Mouse (Mus musculus) ES-Bruce4 (cell line): ENCODE measurements around the gene Abtb1. TPM values are rescaled to one million over a fixed set of nuclear protein-coding genes. Genes with fewer than 3 reads are reported as not detected.

ENCODE experiments used
- H3K27ac ChIP-seq: 2 replicates; pipeline ENCODE4 v1.5.1; 2012; ENCODE audit warnings: low read length, inconsistent platforms; ENCODE audit not compliant: insufficient read depth
- H3K27me3 ChIP-seq: 2 replicates; pipeline ENCODE4 v1.6.1; 2012; ENCODE audit warnings: mild to moderate bottlenecking, low read length, inconsistent platforms; ENCODE audit not compliant: control insufficient read depth, poor library complexity, insufficient read depth, severe bottlenecking
- H3K36me3 ChIP-seq: 2 replicates; pipeline ENCODE4 v1.6.1; 2012; ENCODE audit warnings: inconsistent platforms, mild to moderate bottlenecking, low read length, moderate library complexity; ENCODE audit not compliant: control insufficient read depth, poor library complexity, insufficient read depth, severe bottlenecking
- H3K4me1 ChIP-seq: one replicate; pipeline ENCODE4 v1.8.1; 2011; ENCODE audit warnings: low read length; ENCODE audit not compliant: control insufficient read depth, insufficient read depth
- H3K4me3 ChIP-seq: 2 replicates; pipeline ENCODE4 v1.5.1; 2011; ENCODE audit warnings: low read depth, mild to moderate bottlenecking, low read length
- H3K9ac ChIP-seq: 2 replicates; pipeline ENCODE4 v1.6.1; 2012; ENCODE audit warnings: low read depth, mild to moderate bottlenecking, inconsistent platforms; ENCODE audit not compliant: poor library complexity, severe bottlenecking
- H3K9me3 ChIP-seq: replicated peaks from 2 replicates; pipeline ENCODE4 v1.6.1; 2012; ENCODE audit warnings: mild to moderate bottlenecking, low read length, inconsistent platforms; ENCODE audit not compliant: control insufficient read depth, poor library complexity, insufficient read depth, severe bottlenecking
- CTCF ChIP-seq: IDR thresholded peaks from one replicate; pipeline ENCODE4 v1.8.1; 2011; ENCODE audit warnings: low read depth, low read length
- EP300 ChIP-seq: IDR thresholded peaks from 2 replicates; pipeline ENCODE4 v1.6.1; 2011; ENCODE audit warnings: low read depth, low read length; ENCODE audit not compliant: insufficient read depth
- POLR2A ChIP-seq: IDR thresholded peaks from one replicate; pipeline ENCODE4 v1.8.1; 2011; ENCODE audit warnings: low read length; ENCODE audit not compliant: insufficient read depth
- polyA plus RNA-seq: library from polyadenylated mRNA; stranded (reverse); fragments of >200 nt; gene quantifications from 2 replicates; pipeline ENCODE4 v1.2.4, GENCODE M21; 2011; ENCODE audit warnings: low read depth; ENCODE audit not compliant: missing spikeins, insufficient read depth, insufficient read length

Abtb1 gene
- polyA plus RNA-seq, 1 experiment: 18.3 TPM

GRCm38 (mm10) chr6:88827395-88828205, 14.2 kb downstream of the Abtb1 start:
- TF ChIP-seq POLR2A (no peak), EP300 (no peak)
- Histone ChIP-seq H3K9me3 (no peaks in the 10 kb centered on the region), H3K36me3 (no peaks in the 10 kb centered on the region), H3K9ac (no peak overlapping the region), H3K27me3 (no peaks in the 10 kb centered on the region), H3K4me1 (no peaks in the 10 kb centered on the region), H3K4me3 (no peak overlapping the region), H3K27ac (no peak overlapping the region)

GRCm38 (mm10) chr6:88826965-88827364, 14.8 kb downstream of the Abtb1 start:
- Histone ChIP-seq H3K4me1 (no peaks in the 10 kb centered on the region), H3K27me3 (no peaks in the 10 kb centered on the region), H3K27ac (no peak overlapping the region), H3K4me3 (no peak overlapping the region), H3K36me3 (no peaks in the 10 kb centered on the region), H3K9me3 (no peaks in the 10 kb centered on the region), H3K9ac (no peak overlapping the region)
- TF ChIP-seq POLR2A (no peak), CTCF (no peak), EP300 (no peak)

GRCm38 (mm10) chr6:88826545-88826944, 15.2 kb downstream of the Abtb1 start:
- H3K36me3 ChIP-seq: no peaks in the 10 kb centered on the region
- H3K4me1 ChIP-seq: no peaks in the 10 kb centered on the region
- no peak overlapping the region for H3K4me3 ChIP-seq
- no peaks in the 10 kb centered on the region for H3K27me3 ChIP-seq
- no peak overlapping the region for H3K9ac ChIP-seq
- H3K9me3 ChIP-seq: no peaks in the 10 kb centered on the region
- no peak for TF ChIP-seq EP300
- no peak for TF ChIP-seq POLR2A
- TF ChIP-seq CTCF: peak; percentile 37
- no peak overlapping the region for H3K27ac ChIP-seq

GRCm38 (mm10) chr6:88826088-88826487, 15.7 kb downstream of the Abtb1 start:
- Histone ChIP-seq H3K36me3 (no peaks in the 10 kb centered on the region), H3K9ac (no peak overlapping the region), H3K9me3 (no peaks in the 10 kb centered on the region), H3K27ac (no peak overlapping the region), H3K4me1 (no peaks in the 10 kb centered on the region), H3K27me3 (no peaks in the 10 kb centered on the region), H3K4me3 (no peak overlapping the region)
- no peak for TF ChIP-seq POLR2A
- no peak for TF ChIP-seq CTCF
- no peak for TF ChIP-seq EP300

GRCm38 (mm10) chr6:88824183-88824582, 17.6 kb downstream of the Abtb1 start:
- TF ChIP-seq POLR2A: no peak
- no peak for TF ChIP-seq CTCF
- TF ChIP-seq EP300: no peak
- Histone ChIP-seq H3K4me1 (no peaks in the 10 kb centered on the region), H3K4me3 (no peak overlapping the region), H3K9ac (no peak overlapping the region), H3K27me3 (no peaks in the 10 kb centered on the region), H3K9me3 (no peaks in the 10 kb centered on the region), H3K36me3 (no peaks in the 10 kb centered on the region), H3K27ac (no peak overlapping the region)

GRCm38 (mm10) chr6:88821901-88822300, 19.9 kb downstream of the Abtb1 start:
- Histone ChIP-seq H3K9me3 (no peaks in the 10 kb centered on the region), H3K36me3 (no peaks in the 10 kb centered on the region), H3K4me3 (no peak overlapping the region), H3K27me3 (no peaks in the 10 kb centered on the region), H3K27ac (no peak overlapping the region), H3K4me1 (no peaks in the 10 kb centered on the region), H3K9ac (no peak overlapping the region)
- no peak for TF ChIP-seq EP300
- no peak for TF ChIP-seq POLR2A
- no peak for TF ChIP-seq CTCF
